Mouse (Mus musculus): Measurements from ENCODE around the gene Fam83e.

Gene Fam83e

GRCm38 (mm10) chr7:45702316-45702715 is 18.7 kb upstream of the Fam83e start:
- DNase-seq, result no peak

GRCm38 (mm10) chr7:45702809-45703520 is 18.0 kb upstream of the Fam83e start:
- no peak for DNase-seq

- DNase-seq, result peak; percentile 34
These were observed 17.4 kb upstream of the Fam83e start for GRCm38 (mm10) chr7:45703521-45704033.

- DNase-seq, result peak; percentile 62
These were observed 16.9 kb upstream of the Fam83e start for GRCm38 (mm10) chr7:45704046-45704559.

GRCm38 (mm10) chr7:45704730-45705442 is 16.1 kb upstream of the Fam83e start, which contains the start of gene Dbp:
Gene Dbp, plus strand, starts transcription at chr7:45705088.
- DNase-seq, result peak; percentile 99

- peak; percentile 65 for DNase-seq
These were observed 15.6 kb upstream of the Fam83e start for GRCm38 (mm10) chr7:45705443-45705864.

GRCm38 (mm10) chr7:45705873-45706281 is 15.1 kb upstream of the Fam83e start:
- DNase-seq, result peak; percentile 66

- peak; percentile 95 for DNase-seq
These were observed 14.2 kb upstream of the Fam83e start for GRCm38 (mm10) chr7:45706721-45707241.

- peak; percentile 91 for DNase-seq
These were observed 13.5 kb upstream of the Fam83e start for GRCm38 (mm10) chr7:45707375-45707967.

GRCm38 (mm10) chr7:45708221-45708761 is 12.7 kb upstream of the Fam83e start:
- no peak for DNase-seq

- no peak for DNase-seq
These were observed 12.0 kb upstream of the Fam83e start for GRCm38 (mm10) chr7:45709036-45709435.

- no peak for DNase-seq
These were observed 11.2 kb upstream of the Fam83e start for GRCm38 (mm10) chr7:45709677-45710355.

GRCm38 (mm10) chr7:45710477-45711191 is 10.4 kb upstream of the Fam83e start:
- DNase-seq, result no peak

GRCm38 (mm10) chr7:45711316-45712021 is 9.5 kb upstream of the Fam83e start:
- no peak for DNase-seq

- DNase-seq, result no peak
These were observed 8.8 kb upstream of the Fam83e start for GRCm38 (mm10) chr7:45712022-45712757.

- DNase-seq, result no peak
These were observed 7.6 kb upstream of the Fam83e start for GRCm38 (mm10) chr7:45713396-45713795.

GRCm38 (mm10) chr7:45713881-45714520 is 7.0 kb upstream of the Fam83e start:
- no peak for DNase-seq

GRCm38 (mm10) chr7:45714630-45715089 is 6.4 kb upstream of the Fam83e start:
- DNase-seq, result no peak

- peak; percentile 99 for DNase-seq
These were observed 5.8 kb upstream of the Fam83e start, which contains the start of gene Rpl18 for GRCm38 (mm10) chr7:45715090-45715708. Gene Rpl18, plus strand, starts transcription at chr7:45715457.

Measured in thymus, postnatal 14 days (tissue).